Mouse (Mus musculus) liver, embryonic 14.5 days (tissue): ENCODE measurements at regions not wholly inside any gene's neighbourhood (a gene's known extent, or its start where the extent isn't known, plus 50 kb on each side); places are given as distances from the start of the nearest gene placed in this dataset.

Experiments
- ATAC-seq: fragments of 200-750 bp; cut with Nextera tagmentation; 2 replicates; pipeline ENCODE4 v1.8.0; 2017; ENCODE audit warnings: moderate number of reproducible peaks, mild to moderate bottlenecking, moderate library complexity; ENCODE audit not compliant: insufficient read depth
- DNase-seq, 3 experiments: peaks; one replicate each; pipeline ENCODE4 v3.0.0-alpha.2; 2012 to 2013; ENCODE audit warnings: low read depth in 3 of 3, low spot score in 3 of 3
- H3K27ac ChIP-seq: fragments of 300-500 bp; sonication (generic); 2 replicates; pipeline ENCODE4 v1.5.1; 2014; ENCODE audit warnings: moderate library complexity, mild to moderate bottlenecking, control low read depth, inconsistent platforms
- H3K27me3 ChIP-seq: fragments of 300-500 bp; sonication (generic); 2 replicates; pipeline ENCODE4 v1.6.1; 2014; ENCODE audit warnings: mild to moderate bottlenecking, low read length, moderate library complexity; ENCODE audit not compliant: control insufficient read depth, insufficient read depth
- H3K36me3 ChIP-seq: fragments of 300-500 bp; sonication (generic); replicated peaks from 2 replicates; pipeline ENCODE4 v1.6.1; 2014; ENCODE audit warnings: low read depth; ENCODE audit not compliant: control insufficient read depth, insufficient read depth
- H3K4me1 ChIP-seq, 2 experiments: fragments of 200-500 bp in 1 of 2; fragments of 300-500 bp in 1 of 2; sonication (generic) in 1 of 2; replicated peaks; 2 replicates each; pipeline ENCODE4 v1.6.1; 2012 to 2014; ENCODE audit warnings: antibody characterized with exemption in 1 of 2, inconsistent platforms in 1 of 2, low read length in 1 of 2; ENCODE audit not compliant: control insufficient read depth in 2 of 2, insufficient read depth in 2 of 2
- H3K4me2 ChIP-seq: fragments of 300-500 bp; sonication (generic); 2 replicates; pipeline ENCODE4 v1.6.1; 2014; ENCODE audit warnings: low read depth, mild to moderate bottlenecking, control low read depth, moderate library complexity
- H3K4me3 ChIP-seq, 2 experiments: fragments of 200-500 bp in 1 of 2; fragments of 300-500 bp in 1 of 2; sonication (generic) in 1 of 2; 2 replicates each; pipeline ENCODE4 v1.5.1; 2012 to 2014; ENCODE audit warnings: low read depth in 2 of 2, low read length in 2 of 2, mild to moderate bottlenecking in 2 of 2, control low read depth in 1 of 2, inconsistent platforms in 1 of 2, moderate library complexity in 1 of 2; ENCODE audit not compliant: insufficient read depth in 1 of 2
- H3K9ac ChIP-seq: fragments of 300-500 bp; sonication (generic); replicated peaks from 2 replicates; pipeline ENCODE4 v1.6.1; 2014; ENCODE audit warnings: mild to moderate bottlenecking, control low read depth, moderate library complexity
- H3K9me3 ChIP-seq: fragments of 300-500 bp; sonication (generic); 2 replicates; pipeline ENCODE4 v1.6.1; 2016; ENCODE audit warnings: low read length, mixed read lengths; ENCODE audit not compliant: control insufficient read depth
- CTCF ChIP-seq: IDR thresholded peaks from 2 replicates; pipeline ENCODE4 v1.5.1; 2016; ENCODE audit warnings: antibody characterized with exemption, low read depth, control low read depth
- EP300 ChIP-seq: IDR thresholded peaks from 2 replicates; pipeline ENCODE4 v1.6.1; 2016; ENCODE audit warnings: antibody characterized with exemption, low read depth
- WGBS: fragments of 180-500 bp; shearing (Covaris S2); extraction: QIAGEN DNeasy Blood & Tissue Kit; methylation state at CpG from one replicate; pipeline ENCODE4 v1.1.7; 2014; ENCODE audit not compliant: insufficient replicate concordance; 5-methylcytosine and 5-hydroxymethylcytosine counted together

DNA sequence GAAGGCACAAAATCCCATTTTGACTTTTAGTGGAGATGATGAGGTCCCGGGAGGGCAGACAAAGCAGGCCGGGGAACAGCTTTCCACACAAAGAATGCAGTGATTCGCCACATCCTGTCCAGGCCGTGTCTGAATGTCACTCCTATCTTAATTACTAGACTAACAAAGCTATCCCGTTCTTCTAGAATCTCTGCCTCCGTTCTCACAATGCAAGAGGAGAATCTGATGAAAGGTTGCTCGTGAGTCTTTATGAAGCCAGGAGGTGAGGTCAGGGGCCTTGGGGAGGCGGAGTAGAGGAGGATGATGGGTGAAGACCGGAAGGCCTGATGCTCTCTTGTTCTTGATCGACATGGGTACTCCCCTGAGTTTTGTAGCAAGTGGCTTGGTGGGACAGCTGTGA is 208.9 kb upstream of the Atp5g3 start:
- no peaks in the 10 kb centered on the region for H3K27me3 ChIP-seq
- no peak overlapping the region for H3K4me3 ChIP-seq
- ATAC-seq: no peak
- H3K27ac ChIP-seq: no peak overlapping the region
- H3K36me3 ChIP-seq: no peaks in the 10 kb centered on the region
- no peak for DNase-seq
- H3K4me1 ChIP-seq: no peaks in the 10 kb centered on the region
- H3K9ac ChIP-seq: no peak overlapping the region
- no peak overlapping the region for H3K4me2 ChIP-seq
- H3K9me3 ChIP-seq: no peaks in the 10 kb centered on the region
- no peak for TF ChIP-seq CTCF
- no peak for TF ChIP-seq EP300
- 40% methylated on average over 10 of the region's 10 CpGs for WGBS

DNA sequence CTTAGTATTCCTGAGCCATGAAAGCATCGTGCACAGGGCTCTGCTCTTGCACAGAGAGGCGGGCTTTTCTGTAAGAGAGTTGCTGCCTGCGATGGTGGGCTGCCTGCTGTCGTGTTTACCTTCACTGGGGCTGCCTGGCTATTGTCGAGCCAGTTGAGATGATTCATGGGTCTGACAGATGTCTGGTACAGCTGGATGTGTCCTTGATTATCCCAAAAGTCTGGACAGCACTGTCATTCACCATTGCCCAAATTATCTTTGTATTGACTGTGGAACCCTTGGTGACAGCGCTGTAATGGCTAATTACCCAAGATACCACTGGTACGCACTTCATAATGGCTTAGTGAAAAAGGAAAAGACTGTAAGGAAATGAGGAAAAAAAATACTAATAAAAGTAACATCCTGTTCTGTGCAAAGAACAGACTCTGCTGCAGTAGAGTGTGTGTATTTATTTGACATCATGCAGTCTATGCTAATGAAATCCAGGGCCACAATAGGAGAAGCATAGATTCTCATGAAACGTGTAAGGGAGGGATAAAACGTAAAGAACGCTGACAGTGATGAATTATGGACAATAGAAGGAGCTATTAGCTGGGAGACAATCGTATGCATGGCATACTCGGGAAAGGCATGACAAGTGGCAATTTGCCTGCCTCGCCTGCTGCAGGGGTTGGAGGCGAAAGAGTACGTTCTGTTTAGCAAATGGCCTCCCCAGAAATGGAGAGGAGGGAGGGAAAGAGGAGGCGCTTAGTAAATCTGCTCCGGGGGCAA is 208.2 kb upstream of the Atp5g3 start:
- WGBS: 51% methylated on average over 17 of the region's 17 CpGs
- H3K36me3 ChIP-seq: no peaks in the 10 kb centered on the region
- no peak overlapping the region for H3K4me2 ChIP-seq
- ATAC-seq (no peak), DNase-seq (no peak)
- no peak overlapping the region for H3K27ac ChIP-seq
- no peaks in the 10 kb centered on the region for H3K27me3 ChIP-seq
- no peak overlapping the region for H3K9ac ChIP-seq
- H3K4me3 ChIP-seq: no peak overlapping the region
- TF ChIP-seq CTCF (no peak), EP300 (no peak)
- H3K4me1 ChIP-seq: no peaks in the 10 kb centered on the region
- H3K9me3 ChIP-seq: no peaks in the 10 kb centered on the region

DNA sequence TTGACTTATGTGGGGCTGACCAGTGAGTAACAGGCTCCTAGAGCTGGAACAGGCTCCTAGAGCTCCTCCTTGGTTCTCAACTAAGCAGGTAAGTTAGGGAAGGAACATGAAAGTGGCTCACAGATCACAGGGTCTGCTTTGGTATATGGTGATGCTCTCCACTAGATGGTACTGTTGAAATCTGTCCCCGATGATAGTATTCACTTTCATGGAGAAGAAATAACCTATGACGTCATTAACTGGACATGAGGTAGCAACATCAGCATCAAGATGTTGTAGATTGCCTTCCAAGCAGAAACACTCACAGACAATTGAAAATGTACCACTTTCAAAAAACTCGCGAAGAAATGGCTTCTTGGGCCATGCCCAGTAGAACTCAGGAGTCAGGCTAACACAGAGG is 195.3 kb upstream of the Atp5g3 start:
- no peak overlapping the region for H3K4me3 ChIP-seq
- H3K9me3 ChIP-seq: no peaks in the 10 kb centered on the region
- no peak overlapping the region for H3K27ac ChIP-seq
- ATAC-seq (no peak), DNase-seq (no peak)
- H3K36me3 ChIP-seq: no peaks in the 10 kb centered on the region
- H3K4me2 ChIP-seq: no peak overlapping the region
- 62% methylated on average over 4 of the region's 4 CpGs for WGBS
- no peaks in the 10 kb centered on the region for H3K27me3 ChIP-seq
- H3K9ac ChIP-seq: no peak overlapping the region
- no peak for TF ChIP-seq CTCF
- no peaks in the 10 kb centered on the region for H3K4me1 ChIP-seq

DNA sequence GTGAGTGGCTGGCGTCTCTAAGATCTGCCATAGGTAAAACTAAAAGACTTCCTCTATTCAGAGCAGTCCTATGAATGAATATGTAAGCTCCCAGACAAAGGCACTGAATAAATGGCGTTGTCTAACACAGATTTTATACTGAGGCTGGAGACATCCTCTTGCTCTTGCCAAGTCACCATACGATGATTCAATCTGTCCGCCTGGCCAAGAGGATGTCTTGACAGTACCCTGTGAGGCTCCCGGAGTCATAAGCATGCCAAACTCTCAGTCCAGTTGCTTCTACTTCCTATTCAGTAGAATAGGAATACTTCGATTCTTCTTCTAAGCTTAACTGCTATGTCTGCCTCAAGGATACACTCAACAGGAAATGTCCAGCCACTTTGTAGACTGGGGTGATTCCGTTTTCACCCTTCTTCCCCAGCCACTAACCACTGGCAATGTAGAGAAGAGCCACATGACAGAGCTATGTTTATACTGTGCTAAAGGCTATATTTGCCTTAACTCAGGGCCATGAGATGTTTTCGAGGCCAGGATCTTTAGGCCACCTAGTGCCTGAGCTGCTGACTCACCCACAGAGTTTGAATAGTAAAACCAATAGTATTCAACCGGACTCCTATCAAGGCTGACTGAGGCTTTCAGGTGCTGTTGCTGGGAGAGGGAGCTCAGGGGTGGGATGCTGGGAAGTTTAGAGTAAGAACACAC is 188.7 kb upstream of the Atp5g3 start:
- Histone ChIP-seq H3K9me3 (no peaks in the 10 kb centered on the region), H3K27me3 (no peaks in the 10 kb centered on the region), H3K36me3 (no peaks in the 10 kb centered on the region), H3K4me1 (no peaks in the 10 kb centered on the region), H3K4me3 (no peak overlapping the region), H3K4me2 (no peak overlapping the region), H3K9ac (no peak overlapping the region), H3K27ac (no peak overlapping the region)
- ATAC-seq (no peak), DNase-seq (no peak)
- WGBS: 57% methylated on average over 9 of the region's 9 CpGs
- no peak for TF ChIP-seq EP300
- TF ChIP-seq CTCF: no peak

DNA sequence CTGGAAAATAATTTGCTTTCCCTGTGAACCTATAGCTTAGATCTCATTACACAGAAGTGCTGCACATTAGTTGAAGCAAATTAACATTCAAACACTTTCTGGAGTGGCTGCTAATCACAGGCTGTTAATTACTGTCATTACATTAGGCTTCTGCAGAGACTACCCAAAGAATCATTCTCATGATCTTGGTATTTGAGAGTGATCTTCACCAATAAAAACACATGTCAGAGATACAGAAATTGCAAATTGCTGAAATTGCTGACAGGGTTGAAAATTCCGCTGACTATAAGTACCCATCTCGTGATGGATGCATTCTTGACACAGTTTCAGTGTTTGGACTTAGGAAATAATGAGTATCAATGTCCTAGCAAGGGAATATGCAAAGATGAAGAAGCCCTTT is 185.7 kb upstream of the Atp5g3 start:
- no peak for ATAC-seq

More for the DNA sequence above, 185.7 kb upstream of the Atp5g3 start:
- Histone ChIP-seq H3K4me2 (no peak overlapping the region), H3K9ac (no peak overlapping the region), H3K27ac (no peak overlapping the region), H3K27me3 (no peaks in the 10 kb centered on the region), H3K9me3 (no peaks in the 10 kb centered on the region), H3K4me1 (no peaks in the 10 kb centered on the region), H3K4me3 (no peak overlapping the region), H3K36me3 (no peaks in the 10 kb centered on the region)
- WGBS: 45% methylated on average over 2 of the region's 2 CpGs
- no peak for TF ChIP-seq CTCF
- no peak for TF ChIP-seq EP300
- DNase-seq: no peak
